Mouse (Mus musculus) intestine, postnatal 0 days (tissue): Measurements from ENCODE around the gene Pth2. TPM values are rescaled to one million over a fixed set of nuclear protein-coding genes. Genes with fewer than 3 reads are reported as not detected.

ENCODE experiments used
- ATAC-seq: fragments of 200-750 bp; cut with Nextera tagmentation; 2 replicates; pipeline ENCODE4 v1.8.0; 2017; ENCODE audit warnings: mild to moderate bottlenecking, moderate TSS enrichment, moderate library complexity
- H3K27ac ChIP-seq: fragments of 300-500 bp; sonication (generic); 2 replicates; pipeline ENCODE4 v1.5.1; 2014; ENCODE audit warnings: mild to moderate bottlenecking, low read depth, low read length, moderate library complexity
- H3K27me3 ChIP-seq: fragments of 300-500 bp; sonication (generic); replicated peaks from 2 replicates; pipeline ENCODE4 v1.6.1; 2014; ENCODE audit warnings: low read length, mixed read lengths; ENCODE audit not compliant: control insufficient read depth, insufficient read depth
- H3K36me3 ChIP-seq: fragments of 300-500 bp; sonication (generic); 2 replicates; pipeline ENCODE4 v1.6.1; 2014; ENCODE audit warnings: mild to moderate bottlenecking, moderate library complexity; ENCODE audit not compliant: control insufficient read depth, insufficient read depth
- H3K4me1 ChIP-seq: fragments of 300-500 bp; sonication (generic); replicated peaks from 2 replicates; pipeline ENCODE4 v1.6.1; 2014; ENCODE audit warnings: antibody characterized with exemption, low read length, mixed read lengths; ENCODE audit not compliant: control insufficient read depth, insufficient read depth
- H3K4me2 ChIP-seq: fragments of 300-500 bp; sonication (generic); replicated peaks from 2 replicates; pipeline ENCODE4 v1.6.1; 2014; ENCODE audit warnings: low read depth, mild to moderate bottlenecking, moderate library complexity
- H3K4me3 ChIP-seq: fragments of 300-500 bp; sonication (generic); 2 replicates; pipeline ENCODE4 v1.5.1; 2014; ENCODE audit warnings: low read depth, low read length
- H3K9ac ChIP-seq: fragments of 300-500 bp; sonication (generic); 2 replicates; pipeline ENCODE4 v1.6.1; 2014; ENCODE audit warnings: mild to moderate bottlenecking, low read depth, low read length
- H3K9me3 ChIP-seq: fragments of 300-500 bp; sonication (generic); 2 replicates; pipeline ENCODE4 v1.6.1; 2016; ENCODE audit warnings: mixed run types; ENCODE audit not compliant: control insufficient read depth
- CTCF ChIP-seq: sonication (generic); IDR thresholded peaks from 2 replicates; pipeline ENCODE4 v1.5.1; 2016; ENCODE audit warnings: low read depth, mild to moderate bottlenecking, control low read depth, antibody characterized with exemption, moderate library complexity
- WGBS: fragments of 180-500 bp; shearing (Covaris S2); extraction: QIAGEN DNeasy Blood & Tissue Kit; methylation state at CpG from one replicate; pipeline ENCODE4 v1.1.7; 2014; 5-methylcytosine and 5-hydroxymethylcytosine counted together
- polyA plus RNA-seq: library from polyadenylated mRNA; unstranded; fragments of >200 nt; fragmentation: Nextera tagmentation; extraction: Ambion mirVana; gene quantifications from 2 replicates; pipeline ENCODE4 v1.2.1, GENCODE M21; 2015

The Pth2 gene
- polyA plus RNA-seq, 1 experiment from 2014 or later: not detected

DNA sequence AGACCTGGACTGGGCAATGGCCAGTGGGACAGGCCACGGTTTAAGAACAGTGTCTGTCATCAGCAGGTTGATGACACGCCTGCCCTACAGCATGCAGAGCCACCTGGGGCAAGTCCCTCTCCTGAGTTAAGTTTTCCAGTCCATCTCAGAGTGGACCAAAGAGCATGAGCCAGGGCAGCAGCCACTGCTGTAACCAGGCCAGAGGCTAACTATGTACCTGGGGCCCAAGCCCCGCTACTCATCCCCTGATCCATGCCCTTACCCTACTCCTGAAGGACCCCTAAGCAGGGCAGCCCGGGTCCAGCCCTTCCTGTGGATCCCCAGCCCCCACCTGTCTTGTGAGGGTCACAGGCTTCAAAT lies 15.4 kb downstream of the Pth2 start:
- Histone ChIP-seq H3K9ac (no peak overlapping the region), H3K9me3 (no peaks in the 10 kb centered on the region), H3K4me1 (no peaks in the 10 kb centered on the region), H3K27ac (no peak overlapping the region), H3K36me3 (no peaks in the 10 kb centered on the region), H3K4me3 (no peak overlapping the region), H3K27me3 (peaks cover 3% of the 10 kb centered on the region; the same call in 1 of the 2 replicates), H3K4me2 (no peak overlapping the region)
- 85% methylated on average over 4 of the region's 4 CpGs for whole genome bisulfite sequencing
- no peak for TF ChIP-seq CTCF
- no peak for ATAC-seq

GRCm38 (mm10) chr7:45196994-45197393 lies 16.2 kb downstream of the Pth2 start:
- Histone ChIP-seq H3K4me3 (no peak overlapping the region), H3K36me3 (no peaks in the 10 kb centered on the region), H3K27ac (no peak overlapping the region), H3K4me2 (no peak overlapping the region), H3K9ac (no peak overlapping the region), H3K27me3 (peaks cover 3% of the 10 kb centered on the region; the same call in 1 of the 2 replicates), H3K9me3 (no peaks in the 10 kb centered on the region), H3K4me1 (no peaks in the 10 kb centered on the region)
- TF ChIP-seq CTCF: no peak
- 73% methylated on average over 5 of the region's 5 CpGs for WGBS
- no peak for ATAC-seq

DNA sequence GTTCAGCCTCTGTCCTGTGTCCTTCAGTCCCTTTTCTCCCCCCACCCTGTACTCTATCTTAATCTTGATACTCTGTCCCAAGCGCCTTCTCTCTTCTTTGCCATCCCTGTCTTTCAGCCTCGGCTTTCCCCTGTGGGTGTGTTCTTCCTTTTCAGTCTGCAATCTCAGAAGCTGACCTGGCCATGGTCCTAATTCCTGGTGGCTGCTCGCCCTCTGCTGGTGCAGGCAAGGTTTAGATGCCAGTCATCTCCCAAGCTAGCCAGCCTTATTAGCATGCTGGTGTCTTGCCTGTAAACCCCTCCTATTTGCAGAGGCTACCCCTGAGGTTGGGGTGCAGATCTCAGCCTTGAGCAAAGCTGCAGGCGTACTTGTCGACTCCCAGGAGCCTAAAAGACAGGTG lies 17.6 kb downstream of the Pth2 start:
- Histone ChIP-seq H3K27me3 (peaks cover 6% of the 10 kb centered on the region; the same call in 1 of the 2 replicates), H3K4me2 (no peak overlapping the region), H3K4me1 (no peaks in the 10 kb centered on the region), H3K27ac (no peak overlapping the region), H3K9me3 (no peaks in the 10 kb centered on the region), H3K4me3 (no peak overlapping the region), H3K9ac (no peak overlapping the region), H3K36me3 (no peaks in the 10 kb centered on the region)
- TF ChIP-seq CTCF: peak; percentile 95
- 13% methylated on average over 5 of the region's 5 CpGs for WGBS
- peak; percentile 28; the same call in 1 of the 2 replicates for ATAC-seq

DNA sequence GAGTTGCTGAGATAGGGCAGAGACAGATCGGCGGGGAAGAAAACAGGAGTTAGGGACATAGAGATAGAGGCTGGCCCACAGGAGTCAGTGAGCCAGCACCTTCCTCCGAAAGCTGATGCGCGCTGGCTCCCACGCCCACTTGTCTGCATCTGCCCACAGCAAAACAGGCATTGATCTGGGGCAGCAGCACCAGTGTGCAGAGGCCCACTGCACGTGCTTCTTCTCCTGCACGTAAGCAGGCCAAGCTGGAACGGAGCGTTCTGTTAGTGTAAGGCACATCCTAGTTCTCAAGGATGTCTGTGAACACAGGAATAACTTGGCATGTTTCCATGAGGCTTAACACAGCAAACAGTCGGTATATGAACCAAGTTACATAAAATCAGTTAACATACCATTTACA lies 18.2 kb downstream of the Pth2 start:
- no peak for ATAC-seq

GRCm38 (mm10) chr7:45202654-45203053 lies 21.9 kb downstream of the Pth2 start:
- H3K36me3 ChIP-seq: no peaks in the 10 kb centered on the region
- no peak overlapping the region for H3K4me2 ChIP-seq
- no peak overlapping the region for H3K9ac ChIP-seq
- WGBS: 41% methylated on average over 10 of the region's 10 CpGs
- no peak overlapping the region for H3K4me3 ChIP-seq
- peaks cover 8% of the 10 kb centered on the region; the same call in 1 of the 2 replicates for H3K27me3 ChIP-seq
- H3K9me3 ChIP-seq: no peaks in the 10 kb centered on the region
- ATAC-seq: no peak
- H3K27ac ChIP-seq: no peak overlapping the region
- no peaks in the 10 kb centered on the region for H3K4me1 ChIP-seq
- no peak for TF ChIP-seq CTCF

More for the DNA sequence above, 18.2 kb downstream of the Pth2 start:
- H3K36me3 ChIP-seq: no peaks in the 10 kb centered on the region
- H3K9me3 ChIP-seq: no peaks in the 10 kb centered on the region
- peaks cover 9% of the 10 kb centered on the region; the same call in 1 of the 2 replicates for H3K27me3 ChIP-seq
- H3K4me3 ChIP-seq: no peak overlapping the region
- TF ChIP-seq CTCF: no peak
- H3K4me2 ChIP-seq: no peak overlapping the region
- H3K4me1 ChIP-seq: no peaks in the 10 kb centered on the region
- no peak overlapping the region for H3K9ac ChIP-seq
- no peak overlapping the region for H3K27ac ChIP-seq
- 75% methylated on average over 11 of the region's 11 CpGs for WGBS

DNA sequence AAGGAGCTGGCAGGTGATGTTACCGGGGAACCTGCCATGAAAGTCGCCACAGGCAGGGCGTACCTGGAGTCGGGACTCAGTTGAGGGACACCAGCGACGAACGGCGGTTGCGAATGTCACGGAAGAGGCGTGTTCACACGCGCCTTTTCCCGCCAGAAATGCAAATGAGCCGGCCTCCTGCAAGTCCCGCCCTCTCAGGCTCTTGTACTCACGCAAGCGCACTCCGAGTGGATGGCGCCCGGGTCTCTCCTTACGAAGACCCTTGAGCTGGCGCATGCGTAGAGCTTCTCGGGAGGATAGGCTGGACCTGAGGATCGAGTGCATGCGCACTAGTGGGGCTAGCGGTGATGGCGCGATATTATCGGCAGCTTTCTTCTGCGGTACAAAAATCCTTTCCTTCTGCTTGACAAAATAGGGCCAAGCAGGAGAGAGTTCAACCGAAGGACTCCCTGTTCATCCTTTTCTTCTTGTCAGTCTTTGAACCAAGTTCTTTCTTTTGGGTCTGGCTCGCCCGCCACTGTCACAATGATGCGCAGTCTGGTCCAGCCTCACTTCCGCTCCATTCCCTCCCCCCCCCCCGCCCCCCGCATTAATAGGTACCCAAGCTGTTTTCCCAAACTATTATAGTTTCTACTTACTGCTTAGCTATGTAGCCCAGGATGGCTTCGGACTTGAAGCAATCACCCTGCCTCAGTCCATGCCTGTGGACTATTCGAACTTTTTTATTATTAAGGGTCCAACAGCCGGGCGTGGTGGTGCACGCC lies 23.8 kb downstream of the Pth2 start, which contains the start of gene Ccdc155:
Ccdc155 (minus strand) TSS at position 513 of the 764 bp plus-strand sequence.
- Histone ChIP-seq H3K9me3 (no peaks in the 10 kb centered on the region), H3K27me3 (0 out of 2 replicates have a peak, but pooled peaks cover 6% of the 10 kb centered on the region), H3K9ac (no peak within 1 kb of the TSS), H3K4me2 (peak within 1 kb of the TSS; percentile 64), H3K4me1 (no peaks in the 10 kb centered on the region), H3K36me3 (no peaks in the 10 kb centered on the region), H3K4me3 (peak within 1 kb of the TSS; percentile 39), H3K27ac (no peak within 1 kb of the TSS)
- 7% methylated on average over 44 of the region's 44 CpGs for WGBS
- no peak for TF ChIP-seq CTCF
- ATAC-seq: peak; percentile 73
